Mouse (Mus musculus): Measurements from ENCODE around the gene Myo15b. TPM values are rescaled to one million over a fixed set of nuclear protein-coding genes. Genes with fewer than 3 reads are reported as not detected.

Gene Myo15b
- polyA plus RNA-seq, 1 experiment from 2014 or later = 0.18 TPM

GRCm38 (mm10) chr11:115819915-115820623 is 38.1 kb upstream of the Myo15b start:
- Histone ChIP-seq H3K27ac (no peak overlapping the region), H3K27me3 (peaks cover 19% of the 10 kb centered on the region), H3K4me3 (no peak overlapping the region), H3K36me3 (peaks cover 42% of the 10 kb centered on the region), H3K4me1 (peaks cover 21% of the 10 kb centered on the region), H3K9ac (no peak overlapping the region), H3K4me2 (replicated peaks) (no peak overlapping the region), H3K9me3 (no peaks in the 10 kb centered on the region)
- WGBS = 84% methylated on average over 16 of the region's 16 CpGs
- no peak for ATAC-seq (ENCODE audit: insufficient number of reproducible peaks, insufficient read depth, low FRiP score, low TSS enrichment)

GRCm38 (mm10) chr11:115821001-115821400 is 37.2 kb upstream of the Myo15b start:
- Histone ChIP-seq H3K4me1 (peaks cover 13% of the 10 kb centered on the region), H3K4me2 (replicated peaks) (no peak overlapping the region), H3K27ac (no peak overlapping the region), H3K36me3 (peaks cover 42% of the 10 kb centered on the region), H3K4me3 (no peak overlapping the region), H3K9me3 (no peaks in the 10 kb centered on the region), H3K27me3 (peaks cover 28% of the 10 kb centered on the region), H3K9ac (no peak overlapping the region)
- ATAC-seq (ENCODE audit: insufficient number of reproducible peaks, insufficient read depth, low FRiP score, low TSS enrichment) = no peak
- WGBS = 85% methylated on average over 4 of the region's 4 CpGs

GRCm38 (mm10) chr11:115823774-115824740 is 34.1 kb upstream of the Myo15b start, which contains the start of gene Llgl2:
TSS of gene Llgl2 (plus strand) at chr11:115824049.
- Histone ChIP-seq H3K4me1 (peaks cover 15% of the 10 kb centered on the region), H3K36me3 (peaks cover 33% of the 10 kb centered on the region), H3K4me3 (peak within 1 kb of the TSS; percentile 60), H3K9me3 (no peaks in the 10 kb centered on the region), H3K27ac (no peak within 1 kb of the TSS), H3K4me2 (replicated peaks) (peak within 1 kb of the TSS; percentile 93), H3K9ac (peak within 1 kb of the TSS; percentile 51), H3K27me3 (peaks cover 39% of the 10 kb centered on the region)
- peak; percentile 88 for ATAC-seq (ENCODE audit: insufficient number of reproducible peaks, insufficient read depth, low FRiP score, low TSS enrichment)
- WGBS = under 1% methylated on average over 86 of the region's 87 CpGs

DNA sequence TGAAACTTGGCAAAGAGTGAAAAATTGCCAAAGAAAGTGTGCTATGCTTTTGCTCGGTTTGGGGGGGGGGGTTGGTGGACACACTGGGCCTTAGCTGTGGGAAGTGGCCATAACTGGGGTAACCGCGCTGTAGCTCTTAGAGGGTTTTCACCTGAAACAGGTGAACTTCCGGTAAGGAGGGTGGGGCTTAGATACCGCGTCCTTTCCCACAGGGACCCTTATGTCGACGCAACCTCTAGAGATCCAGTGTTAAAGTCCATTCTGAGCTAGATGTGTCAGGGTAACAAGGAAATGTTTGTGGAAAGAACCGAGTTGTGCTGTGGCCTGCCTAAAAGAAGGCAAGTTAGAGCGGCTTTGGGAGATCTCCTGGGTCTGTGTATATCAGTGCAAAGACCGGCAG is 33.4 kb upstream of the Myo15b start:
- Histone ChIP-seq H3K27me3 (peaks cover 41% of the 10 kb centered on the region), H3K27ac (no peak overlapping the region)

GRCm38 (mm10) chr11:115826487-115826886 is 31.7 kb upstream of the Myo15b start:
- no peak for ATAC-seq (ENCODE audit: insufficient number of reproducible peaks, insufficient read depth, low FRiP score, low TSS enrichment)
- 36% methylated on average over 5 of the region's 5 CpGs for WGBS
- Histone ChIP-seq H3K4me1 (peaks cover 26% of the 10 kb centered on the region), H3K4me2 (replicated peaks) (no peak overlapping the region), H3K9ac (no peak overlapping the region), H3K27me3 (peaks cover 57% of the 10 kb centered on the region), H3K9me3 (no peaks in the 10 kb centered on the region), H3K27ac (no peak overlapping the region), H3K4me3 (no peak overlapping the region), H3K36me3 (peaks cover 13% of the 10 kb centered on the region)

More for the DNA sequence above, 33.4 kb upstream of the Myo15b start:
- Histone ChIP-seq H3K4me3 (peak overlapping the region; percentile 60), H3K4me2 (replicated peaks) (peak overlapping the region; percentile 93), H3K36me3 (peaks cover 30% of the 10 kb centered on the region), H3K4me1 (peaks cover 18% of the 10 kb centered on the region), H3K9me3 (no peaks in the 10 kb centered on the region), H3K9ac (no peak overlapping the region)
- 14% methylated on average over 11 of the region's 11 CpGs for WGBS
- ATAC-seq (ENCODE audit: insufficient number of reproducible peaks, insufficient read depth, low FRiP score, low TSS enrichment) = no peak

DNA sequence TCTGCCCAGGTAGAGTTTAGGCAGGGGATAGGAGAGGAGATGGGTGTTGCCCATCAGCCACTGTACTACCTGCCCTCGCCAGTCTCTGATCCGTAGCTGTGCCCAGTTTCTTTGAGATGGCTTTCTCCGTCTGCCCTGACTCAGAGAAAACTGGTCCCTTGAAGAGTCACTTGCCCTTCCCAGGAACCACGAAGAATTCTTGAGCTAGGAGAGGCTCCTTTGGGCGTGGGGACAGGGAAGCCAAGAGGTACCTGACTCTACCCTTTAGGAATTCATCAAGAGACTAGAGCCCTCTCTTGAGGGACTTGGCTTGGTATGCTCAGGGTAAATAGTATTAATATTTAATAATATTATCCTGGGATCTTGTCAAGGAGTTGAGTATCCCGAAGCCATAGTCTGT is 30.6 kb upstream of the Myo15b start:
- no peak overlapping the region for H3K27ac ChIP-seq
- H3K4me1 ChIP-seq = peaks cover 30% of the 10 kb centered on the region
- no peak overlapping the region for H3K4me2 ChIP-seq (replicated peaks)
- peaks cover 2% of the 10 kb centered on the region; the same call in 1 of the 2 replicates for H3K36me3 ChIP-seq
- ATAC-seq (ENCODE audit: insufficient number of reproducible peaks, insufficient read depth, low FRiP score, low TSS enrichment) = no peak
- WGBS = 88% methylated on average over 6 of the region's 6 CpGs
- H3K27me3 ChIP-seq = peaks cover 60% of the 10 kb centered on the region
- H3K9me3 ChIP-seq = no peaks in the 10 kb centered on the region
- H3K9ac ChIP-seq = no peak overlapping the region
- H3K4me3 ChIP-seq = no peak overlapping the region

DNA sequence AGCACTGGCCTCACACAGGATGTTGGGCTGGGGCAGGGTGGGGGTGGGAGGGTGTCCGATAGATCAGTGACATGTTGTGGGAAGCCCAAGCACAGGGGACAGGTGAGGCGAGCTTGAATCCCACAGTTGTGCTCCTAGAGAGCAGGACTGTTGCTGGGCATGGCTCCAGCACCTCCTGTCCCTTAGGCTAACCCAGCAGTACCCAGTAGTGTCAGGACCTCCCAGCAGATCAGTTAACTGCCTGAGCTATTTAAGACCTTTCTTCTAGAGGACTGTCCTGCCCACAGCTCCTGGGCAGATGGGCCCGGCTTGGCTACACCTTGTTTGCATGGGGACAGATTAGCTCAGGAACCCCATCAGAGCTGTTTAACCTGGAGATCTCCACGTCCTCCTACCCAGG is 29.2 kb upstream of the Myo15b start:
- H3K9me3 ChIP-seq = no peaks in the 10 kb centered on the region
- H3K36me3 ChIP-seq = no peaks in the 10 kb centered on the region
- peaks cover 38% of the 10 kb centered on the region for H3K4me1 ChIP-seq
- peaks cover 51% of the 10 kb centered on the region for H3K27me3 ChIP-seq
- WGBS = 64% methylated on average over 4 of the region's 4 CpGs
- H3K4me2 ChIP-seq (replicated peaks) = no peak overlapping the region
- ATAC-seq (ENCODE audit: insufficient number of reproducible peaks, insufficient read depth, low FRiP score, low TSS enrichment) = no peak
- H3K27ac ChIP-seq = no peak overlapping the region
- H3K9ac ChIP-seq = no peak overlapping the region
- no peak overlapping the region for H3K4me3 ChIP-seq

- H3K4me2 ChIP-seq (replicated peaks) = no peak overlapping the region
- no peak overlapping the region for H3K27ac ChIP-seq
- WGBS = 18% methylated on average over 25 of the region's 25 CpGs
- H3K4me3 ChIP-seq = no peak overlapping the region
- peaks cover 35% of the 10 kb centered on the region for H3K27me3 ChIP-seq
- no peaks in the 10 kb centered on the region for H3K9me3 ChIP-seq
- H3K36me3 ChIP-seq = no peaks in the 10 kb centered on the region
- peaks cover 35% of the 10 kb centered on the region for H3K4me1 ChIP-seq
- ATAC-seq (ENCODE audit: insufficient number of reproducible peaks, insufficient read depth, low FRiP score, low TSS enrichment) = no peak
- no peak overlapping the region for H3K9ac ChIP-seq
These were observed 27.5 kb upstream of the Myo15b start for GRCm38 (mm10) chr11:115830550-115831325.

- WGBS = 35% methylated on average over 3 of the region's 3 CpGs
- Histone ChIP-seq H3K27me3 (peaks cover 30% of the 10 kb centered on the region), H3K27ac (no peak overlapping the region)
These were observed 26.7 kb upstream of the Myo15b start for GRCm38 (mm10) chr11:115831518-115831917.

DNA sequence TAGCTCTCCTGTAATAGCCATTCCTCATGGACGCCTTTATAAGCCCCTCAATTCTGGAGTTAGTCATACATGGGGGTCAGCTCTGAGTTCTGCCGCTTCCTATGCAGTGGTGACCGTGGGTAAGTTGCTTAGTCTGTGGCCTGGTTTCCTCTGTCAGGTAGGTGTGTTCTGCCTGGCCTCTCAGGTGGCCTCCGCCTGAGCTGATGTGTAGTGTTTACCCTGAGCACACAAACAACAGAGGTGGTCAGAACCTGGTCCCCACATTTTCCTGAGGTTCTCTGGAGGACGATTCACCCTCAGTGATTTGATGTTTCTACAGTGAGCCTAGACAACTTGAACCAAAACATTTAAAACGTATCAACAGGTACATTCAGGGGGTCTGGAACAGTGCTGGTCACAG is 26.1 kb upstream of the Myo15b start:
- Histone ChIP-seq H3K27me3 (peaks cover 26% of the 10 kb centered on the region), H3K27ac (no peak overlapping the region), H3K4me1 (peaks cover 40% of the 10 kb centered on the region), H3K4me3 (no peak overlapping the region), H3K4me2 (replicated peaks) (no peak overlapping the region), H3K36me3 (no peaks in the 10 kb centered on the region), H3K9me3 (no peaks in the 10 kb centered on the region), H3K9ac (no peak overlapping the region)
- WGBS = 56% methylated on average over 6 of the region's 6 CpGs
- ATAC-seq (ENCODE audit: insufficient number of reproducible peaks, insufficient read depth, low FRiP score, low TSS enrichment) = no peak

More at GRCm38 (mm10) chr11:115831518-115831917, 26.7 kb upstream of the Myo15b start:
- ATAC-seq (ENCODE audit: insufficient number of reproducible peaks, insufficient read depth, low FRiP score, low TSS enrichment) = no peak
- H3K9me3 ChIP-seq = no peaks in the 10 kb centered on the region
- no peaks in the 10 kb centered on the region for H3K36me3 ChIP-seq
- no peak overlapping the region for H3K9ac ChIP-seq
- no peak overlapping the region for H3K4me2 ChIP-seq (replicated peaks)
- peaks cover 38% of the 10 kb centered on the region for H3K4me1 ChIP-seq
- H3K4me3 ChIP-seq = no peak overlapping the region

GRCm38 (mm10) chr11:115832523-115832922 is 25.7 kb upstream of the Myo15b start:
- H3K36me3 ChIP-seq = no peaks in the 10 kb centered on the region
- WGBS = 11% methylated on average over 8 of the region's 8 CpGs
- no peak for ATAC-seq (ENCODE audit: insufficient number of reproducible peaks, insufficient read depth, low FRiP score, low TSS enrichment)
- no peaks in the 10 kb centered on the region for H3K9me3 ChIP-seq
- peaks cover 22% of the 10 kb centered on the region for H3K27me3 ChIP-seq
- H3K4me2 ChIP-seq (replicated peaks) = no peak overlapping the region
- peaks cover 40% of the 10 kb centered on the region for H3K4me1 ChIP-seq
- no peak overlapping the region for H3K9ac ChIP-seq
- H3K4me3 ChIP-seq = no peak overlapping the region
- H3K27ac ChIP-seq = no peak overlapping the region
